In the genomic region with DNA sequence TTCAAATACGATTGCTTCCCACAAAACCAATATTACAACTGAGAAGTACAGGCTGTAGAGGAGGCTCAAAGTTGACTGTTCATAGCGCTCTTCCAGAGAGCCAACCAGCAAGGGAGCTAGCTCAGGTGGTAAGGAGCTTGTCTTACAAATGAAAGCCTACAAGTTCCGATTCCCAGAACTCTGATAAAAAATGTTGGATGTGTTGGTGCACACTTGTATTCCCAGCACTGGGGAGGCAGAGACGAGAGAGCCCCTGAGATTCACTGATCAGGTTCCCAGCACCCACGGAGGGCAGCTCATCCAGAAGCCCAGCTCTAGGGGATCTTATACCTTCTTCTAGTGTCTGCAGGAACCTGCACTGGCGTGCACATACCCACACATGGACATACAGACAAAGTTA, we compare ENCODE assay signal across 28 mouse cellular contexts.
"Had no signal": no experiment of that assay in that cellular context is flagged by ENCODE, and none has a peak within 500 bp of the region (broad histone marks: within the 10 kb centered on the region; RNA-seq: fewer than 3 reads in every experiment).

No protein-coding gene starts in this region.

- H3K27ac ChIP-seq: embryonic facial prominence, embryonic 10.5 days; embryonic facial prominence, embryonic 12.5 days; embryonic facial prominence, embryonic 13.5 days; embryonic facial prominence, embryonic 15.5 days; forebrain, embryonic 10.5 days; forebrain, embryonic 12.5 days; forebrain, embryonic 13.5 days; forebrain, embryonic 15.5 days; gastrocnemius, adult 2 months; heart, adult 2 months had no signal

- ATAC-seq: forebrain, embryonic 13.5 days; forebrain, embryonic 14.5 days; forebrain, embryonic 15.5 days; forebrain, embryonic 16.5 days; forebrain, postnatal 0 days had no signal

- DNase-seq: cerebellum, adult 2 months; cerebellum, adult 8-10 months; cerebellum, adult 9-10 months; cerebellum, adult 9-11 months; cerebellum, postnatal 10 days; cerebellum, postnatal 14 days; cerebellum, postnatal 25 days; cerebellum, postnatal 36 days; embryo, embryonic 11 days; forebrain, postnatal 0 days; gastrocnemius, adult 2 months; gastrocnemius, postnatal 10 days; gastrocnemius, postnatal 14 days; gastrocnemius, postnatal 25 days; gastrocnemius, postnatal 36 days; heart, adult 18-20 months; heart, adult 2 months had no signal

- H3K36me3 ChIP-seq: embryonic facial prominence, embryonic 10.5 days; embryonic facial prominence, embryonic 12.5 days; embryonic facial prominence, embryonic 13.5 days; embryonic facial prominence, embryonic 15.5 days; forebrain, embryonic 15.5 days had no signal

- H3K4me2 ChIP-seq: embryonic facial prominence, embryonic 12.5 days; embryonic facial prominence, embryonic 13.5 days; embryonic facial prominence, embryonic 15.5 days; forebrain, embryonic 12.5 days; forebrain, embryonic 13.5 days; forebrain, embryonic 15.5 days had no signal

- H3K4me1 ChIP-seq: embryonic facial prominence, embryonic 12.5 days; embryonic facial prominence, embryonic 13.5 days; embryonic facial prominence, embryonic 15.5 days had no signal

- H3K9me3 ChIP-seq: embryonic facial prominence, embryonic 10.5 days; embryonic facial prominence, embryonic 12.5 days; embryonic facial prominence, embryonic 13.5 days; embryonic facial prominence, embryonic 15.5 days; forebrain, embryonic 12.5 days; forebrain, embryonic 13.5 days; forebrain, embryonic 15.5 days had no signal

- H3K9ac ChIP-seq: embryonic facial prominence, embryonic 12.5 days; embryonic facial prominence, embryonic 13.5 days; embryonic facial prominence, embryonic 15.5 days; forebrain, embryonic 12.5 days; forebrain, embryonic 13.5 days; forebrain, embryonic 15.5 days; forebrain, postnatal 0 days had no signal

- H3K27me3 ChIP-seq: embryonic facial prominence, embryonic 12.5 days; embryonic facial prominence, embryonic 13.5 days; embryonic facial prominence, embryonic 15.5 days; forebrain, embryonic 12.5 days; forebrain, embryonic 13.5 days; forebrain, embryonic 15.5 days had no signal

- H3K4me3 ChIP-seq: embryonic facial prominence, embryonic 10.5 days; embryonic facial prominence, embryonic 12.5 days; embryonic facial prominence, embryonic 13.5 days; embryonic facial prominence, embryonic 15.5 days; erythroblast, embryonic 14.5 days; forebrain, embryonic 10.5 days; forebrain, embryonic 12.5 days; forebrain, embryonic 13.5 days; forebrain, embryonic 15.5 days; gastrocnemius, adult 2 months; heart, adult 2 months had no signal
